Mouse (Mus musculus): ENCODE data around the gene Adora2b. TPM values are rescaled to one million over a fixed set of nuclear protein-coding genes. Genes with fewer than 3 reads are reported as not detected.

Adora2b gene
- polyA plus RNA-seq, 1 experiment, result 7.7 TPM

DNA sequence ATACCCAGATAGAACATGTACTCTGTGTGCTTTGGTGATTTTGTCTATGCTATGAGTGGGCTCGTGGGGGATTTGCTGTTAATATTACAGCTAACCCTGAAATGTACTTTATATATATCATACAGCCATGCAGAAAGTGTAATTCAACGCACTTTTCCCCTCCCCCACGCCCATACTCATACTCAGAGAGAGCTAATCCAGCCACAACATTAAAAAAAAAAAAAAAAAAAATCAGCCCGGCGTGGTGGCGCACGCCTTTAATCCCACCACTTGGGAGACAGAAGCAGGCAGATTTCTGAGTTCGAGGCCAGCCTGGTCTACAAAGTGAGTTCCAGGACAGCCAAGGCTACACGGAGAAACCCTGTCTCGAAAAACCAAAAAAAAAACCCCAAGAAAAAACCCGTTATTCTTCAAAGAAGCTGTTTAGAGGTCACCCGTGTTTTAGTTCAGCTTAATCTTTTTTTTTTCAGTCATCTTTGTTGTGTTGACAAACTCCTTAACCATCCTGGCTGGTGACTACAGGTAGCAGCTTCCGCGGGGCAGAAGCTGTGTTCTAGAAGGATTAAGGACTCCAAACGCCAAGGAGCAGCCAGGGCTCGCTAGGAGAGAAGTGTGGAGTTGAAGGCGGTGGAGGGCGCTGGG lies 904 bp upstream of the Adora2b start:
- WGBS, result 36% methylated on average over 18 of the region's 18 CpGs
- H3K27ac ChIP-seq (ENCODE audit: insufficient read depth, low read length), result no peak overlapping the region

DNA sequence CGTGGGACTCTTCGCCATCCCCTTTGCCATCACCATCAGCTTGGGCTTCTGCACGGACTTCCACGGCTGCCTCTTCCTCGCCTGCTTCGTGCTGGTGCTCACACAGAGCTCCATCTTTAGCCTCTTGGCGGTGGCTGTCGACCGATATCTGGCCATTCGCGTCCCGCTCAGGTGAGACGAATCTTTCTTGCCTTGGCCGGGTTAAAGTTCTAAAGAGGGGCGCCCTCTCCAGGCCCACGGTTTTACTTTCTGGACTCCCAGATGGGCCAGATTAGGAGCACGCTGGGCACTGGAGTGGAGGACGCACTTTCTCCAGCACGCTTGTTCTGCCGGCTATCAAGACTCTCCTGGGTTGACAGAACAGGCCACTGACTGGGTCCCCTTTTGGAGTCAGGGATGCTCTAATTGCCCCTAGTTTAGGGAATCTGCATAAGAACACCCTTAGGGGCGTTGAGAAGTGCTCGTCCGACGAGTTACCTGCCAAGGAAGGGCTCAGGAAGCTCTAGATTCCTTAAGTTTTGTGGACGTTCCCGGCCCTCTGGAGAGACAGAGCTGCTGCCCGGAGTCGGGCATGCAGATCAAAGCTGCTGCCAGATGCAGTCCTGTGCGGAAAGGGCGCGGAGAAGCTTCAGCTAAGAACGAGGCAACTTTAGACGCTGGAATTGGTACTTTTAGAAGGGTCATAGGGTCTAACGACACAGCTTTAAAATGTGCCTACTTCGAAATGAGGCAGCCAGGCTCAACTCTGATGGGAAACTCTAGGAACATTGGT lies 668 bp downstream of the Adora2b start:
- Histone ChIP-seq H3K27ac (ENCODE audit: insufficient read depth, low read length) (no peak overlapping the region), H3K4me1 (ENCODE audit: control insufficient read depth, insufficient read depth, low read length) (no peaks in the 10 kb centered on the region), H3K27me3 (ENCODE audit: control insufficient read depth, insufficient read depth, low read length) (peaks cover 2% of the 10 kb centered on the region; the same call in 1 of the 2 replicates), H3K4me3 (replicated peaks; ENCODE audit: insufficient read depth, low read depth, low read length) (peak overlapping the region; percentile 44)
- TF ChIP-seq POLR2A (IDR thresholded peaks at IDR 0.05; ENCODE audit: borderline replicate concordance, insufficient read depth, low read length) (no peak), CTCF (IDR thresholded peaks at IDR 0.05; ENCODE audit: borderline replicate concordance, insufficient read depth, low read depth, low read length) (no peak; the same call in 1 of the 2 replicates)
- DNase-seq, result peak; percentile 36 to 43
- 5% methylated on average over 35 of the region's 35 CpGs for WGBS

More for the DNA sequence above, 904 bp upstream of the Adora2b start:
- Histone ChIP-seq H3K4me3 (replicated peaks; ENCODE audit: insufficient read depth, low read depth, low read length) (no peak overlapping the region), H3K27me3 (ENCODE audit: control insufficient read depth, insufficient read depth, low read length) (peaks cover 2% of the 10 kb centered on the region; the same call in 1 of the 2 replicates), H3K4me1 (ENCODE audit: control insufficient read depth, insufficient read depth, low read length) (no peaks in the 10 kb centered on the region)
- TF ChIP-seq POLR2A (IDR thresholded peaks at IDR 0.05; ENCODE audit: borderline replicate concordance, insufficient read depth, low read length), result no peak
- no peak for TF ChIP-seq CTCF (IDR thresholded peaks at IDR 0.05; ENCODE audit: borderline replicate concordance, insufficient read depth, low read depth, low read length)
- no peak for DNase-seq

DNA sequence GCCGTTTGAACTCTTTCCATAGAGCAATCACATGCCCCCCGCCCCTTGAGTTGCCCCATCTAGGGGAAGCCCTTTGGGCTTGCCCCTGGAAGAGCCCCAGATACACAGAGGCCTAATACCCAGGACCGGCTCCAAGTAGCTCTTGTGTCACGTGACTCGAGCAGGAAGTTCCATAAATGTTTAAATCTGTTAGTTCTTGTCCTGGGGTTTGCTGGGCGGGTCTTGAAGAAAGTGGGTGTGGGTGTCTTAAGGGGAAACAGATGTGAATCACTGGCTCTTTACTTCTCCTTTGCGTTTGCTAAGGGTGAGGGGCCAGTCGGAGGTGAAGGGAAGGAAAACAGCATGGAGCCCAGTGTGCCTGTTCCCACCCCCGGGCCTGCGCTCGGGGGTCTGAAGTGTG lies 2.3 kb downstream of the Adora2b start:
- Histone ChIP-seq H3K27me3 (ENCODE audit: control insufficient read depth, insufficient read depth, low read length) (peaks cover 2% of the 10 kb centered on the region; the same call in 1 of the 2 replicates), H3K4me3 (replicated peaks; ENCODE audit: insufficient read depth, low read depth, low read length) (no peak overlapping the region), H3K4me1 (ENCODE audit: control insufficient read depth, insufficient read depth, low read length) (no peaks in the 10 kb centered on the region), H3K27ac (ENCODE audit: insufficient read depth, low read length) (no peak overlapping the region)
- DNase-seq, result no peak
- 74% methylated on average over 11 of the region's 11 CpGs for WGBS
- TF ChIP-seq CTCF (IDR thresholded peaks at IDR 0.05; ENCODE audit: borderline replicate concordance, insufficient read depth, low read depth, low read length) (no peak), POLR2A (IDR thresholded peaks at IDR 0.05; ENCODE audit: borderline replicate concordance, insufficient read depth, low read length) (no peak)

GRCm38 (mm10) chr11:62253380-62253779 lies 4.6 kb downstream of the Adora2b start:
- Histone ChIP-seq H3K4me1 (ENCODE audit: control insufficient read depth, insufficient read depth, low read length) (no peaks in the 10 kb centered on the region), H3K4me3 (replicated peaks; ENCODE audit: insufficient read depth, low read depth, low read length) (no peak overlapping the region), H3K27me3 (ENCODE audit: control insufficient read depth, insufficient read depth, low read length) (no peaks in the 10 kb centered on the region), H3K27ac (ENCODE audit: insufficient read depth, low read length) (no peak overlapping the region)
- 77% methylated on average over 5 of the region's 5 CpGs for WGBS
- DNase-seq, result no peak
- TF ChIP-seq CTCF (IDR thresholded peaks at IDR 0.05; ENCODE audit: borderline replicate concordance, insufficient read depth, low read depth, low read length) (no peak), POLR2A (IDR thresholded peaks at IDR 0.05; ENCODE audit: borderline replicate concordance, insufficient read depth, low read length) (no peak)

GRCm38 (mm10) chr11:62259214-62259613 lies 10.4 kb downstream of the Adora2b start:
- WGBS, result 55% methylated on average over 5 of the region's 5 CpGs
- H3K27ac ChIP-seq (ENCODE audit: insufficient read depth, low read length), result no peak overlapping the region

DNA sequence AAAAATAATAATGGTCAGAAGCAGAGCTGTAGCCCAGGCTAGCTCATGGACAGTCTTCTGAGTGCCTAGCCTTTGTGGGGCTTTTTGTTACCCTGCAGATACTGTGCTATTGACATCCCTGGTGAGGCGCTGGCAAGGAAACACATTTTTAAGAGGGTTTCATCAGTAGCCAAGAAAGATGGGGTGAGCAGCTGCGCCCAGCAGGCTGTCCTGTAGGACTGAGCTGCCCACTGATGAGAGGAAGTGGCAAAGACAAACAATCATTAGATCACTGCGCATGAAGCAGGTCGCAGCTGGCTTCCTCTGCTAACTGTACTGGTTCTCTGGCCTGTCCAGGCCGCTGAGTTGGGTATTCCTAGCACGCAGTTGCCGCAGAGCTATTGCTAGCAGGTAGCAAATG lies 14.8 kb downstream of the Adora2b start:
- 34% methylated on average over 7 of the region's 7 CpGs for WGBS
- TF ChIP-seq CTCF (IDR thresholded peaks at IDR 0.05; ENCODE audit: borderline replicate concordance, insufficient read depth, low read depth, low read length) (no peak), POLR2A (IDR thresholded peaks at IDR 0.05; ENCODE audit: borderline replicate concordance, insufficient read depth, low read length) (no peak)
- no peaks in the 10 kb centered on the region for H3K4me1 ChIP-seq (ENCODE audit: control insufficient read depth, insufficient read depth, low read length)
- H3K4me3 ChIP-seq (replicated peaks; ENCODE audit: insufficient read depth, low read depth, low read length), result no peak overlapping the region
- no peak overlapping the region for H3K27ac ChIP-seq (ENCODE audit: insufficient read depth, low read length)
- no peaks in the 10 kb centered on the region for H3K27me3 ChIP-seq (ENCODE audit: control insufficient read depth, insufficient read depth, low read length)
- DNase-seq, result no peak

More at GRCm38 (mm10) chr11:62259214-62259613, 10.4 kb downstream of the Adora2b start:
- H3K4me3 ChIP-seq (replicated peaks; ENCODE audit: insufficient read depth, low read depth, low read length), result no peak overlapping the region
- no peak for TF ChIP-seq POLR2A (IDR thresholded peaks at IDR 0.05; ENCODE audit: borderline replicate concordance, insufficient read depth, low read length)
- no peak for TF ChIP-seq CTCF (IDR thresholded peaks at IDR 0.05; ENCODE audit: borderline replicate concordance, insufficient read depth, low read depth, low read length)
- no peaks in the 10 kb centered on the region for H3K4me1 ChIP-seq (ENCODE audit: control insufficient read depth, insufficient read depth, low read length)
- no peaks in the 10 kb centered on the region for H3K27me3 ChIP-seq (ENCODE audit: control insufficient read depth, insufficient read depth, low read length)
- no peak for DNase-seq

- DNase-seq, result no peak
- no peaks in the 10 kb centered on the region for H3K4me1 ChIP-seq (ENCODE audit: control insufficient read depth, insufficient read depth, low read length)
- no peak overlapping the region for H3K4me3 ChIP-seq (replicated peaks; ENCODE audit: insufficient read depth, low read depth, low read length)
- H3K27me3 ChIP-seq (ENCODE audit: control insufficient read depth, insufficient read depth, low read length), result no peaks in the 10 kb centered on the region
- H3K27ac ChIP-seq (ENCODE audit: insufficient read depth, low read length), result no peak overlapping the region
- no peak for TF ChIP-seq CTCF (IDR thresholded peaks at IDR 0.05; ENCODE audit: borderline replicate concordance, insufficient read depth, low read depth, low read length)
- TF ChIP-seq POLR2A (IDR thresholded peaks at IDR 0.05; ENCODE audit: borderline replicate concordance, insufficient read depth, low read length), result no peak
- 66% methylated on average over 7 of the region's 7 CpGs for WGBS
Observed at GRCm38 (mm10) chr11:62264018-62264417, 15.2 kb downstream of the Adora2b start.

DNA sequence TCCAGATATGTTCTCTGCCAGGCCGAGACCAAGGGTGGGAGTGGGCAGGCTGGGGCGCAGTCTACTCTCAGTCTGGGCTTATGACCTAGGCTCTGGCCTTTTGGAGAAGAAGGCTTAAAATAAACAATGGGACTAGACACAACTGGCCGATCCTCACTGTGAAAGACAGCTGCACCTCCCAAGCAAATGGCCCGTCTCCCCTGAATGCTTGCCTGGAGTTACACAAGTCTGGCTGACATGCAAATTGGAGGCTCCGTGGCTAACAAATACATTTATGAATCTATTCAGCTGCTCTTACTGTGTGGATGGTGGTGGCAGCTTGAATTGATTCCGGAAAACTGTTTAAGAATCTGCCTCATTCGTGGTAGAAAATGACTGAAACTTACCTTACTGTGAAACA lies 16.9 kb downstream of the Adora2b start:
- no peak for TF ChIP-seq CTCF (IDR thresholded peaks at IDR 0.05; ENCODE audit: borderline replicate concordance, insufficient read depth, low read depth, low read length)
- no peak for TF ChIP-seq POLR2A (IDR thresholded peaks at IDR 0.05; ENCODE audit: borderline replicate concordance, insufficient read depth, low read length)
- no peak overlapping the region for H3K4me3 ChIP-seq (replicated peaks; ENCODE audit: insufficient read depth, low read depth, low read length)
- no peak overlapping the region for H3K27ac ChIP-seq (ENCODE audit: insufficient read depth, low read length)
- 65% methylated on average over 7 of the region's 7 CpGs for WGBS
- no peak for DNase-seq
- H3K4me1 ChIP-seq (ENCODE audit: control insufficient read depth, insufficient read depth, low read length), result no peaks in the 10 kb centered on the region
- no peaks in the 10 kb centered on the region for H3K27me3 ChIP-seq (ENCODE audit: control insufficient read depth, insufficient read depth, low read length)
